13 mouse cellular contexts compared by ENCODE assay signal in the genomic region with DNA sequence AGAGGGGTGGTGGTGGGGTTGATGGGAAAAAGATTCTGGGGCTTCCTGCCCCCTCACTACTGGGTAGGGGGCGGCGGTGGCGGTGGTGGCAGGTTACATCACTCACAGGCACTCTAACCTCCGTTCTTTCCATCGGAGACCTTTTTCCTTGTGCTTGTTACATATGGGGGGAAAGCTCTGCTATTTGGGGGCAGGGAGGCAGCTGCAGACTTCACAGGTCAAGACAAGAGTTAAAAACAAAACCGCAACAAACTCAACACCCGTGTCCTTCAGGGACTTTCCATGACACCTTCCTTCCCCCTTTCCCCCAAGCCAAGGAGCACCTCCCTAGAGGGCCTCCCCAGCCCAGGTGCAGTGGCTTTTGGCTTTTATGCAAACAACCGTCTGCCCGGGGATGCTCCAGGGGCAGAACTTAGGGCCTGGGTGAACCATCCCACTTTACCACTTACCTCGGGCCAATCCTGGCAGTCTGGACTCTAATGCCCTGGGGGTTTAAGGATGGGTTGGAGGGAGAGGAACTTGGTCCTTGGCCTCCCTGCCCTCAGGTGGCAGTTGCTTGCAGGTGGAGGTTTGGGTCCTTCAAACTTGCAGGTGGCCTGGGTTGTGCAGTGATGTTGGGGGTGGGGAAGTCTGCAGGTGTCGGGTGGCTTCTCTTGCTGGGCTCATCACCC. TPM values are rescaled to one million over a fixed set of nuclear protein-coding genes. Genes with fewer than 3 reads are reported as not detected.
A peak's percentile ranks its signal among the peaks of the same experiment; 100 is the strongest.
DNase-seq lines count a peak whose midpoint lies in the region; ATAC-seq and TF ChIP-seq lines count a peak whose summit lies in the region.
"Had no signal": no experiment of that assay in that cellular context is flagged by ENCODE, and none has a peak within 500 bp of the region (broad histone marks: within the 10 kb centered on the region; RNA-seq: fewer than 3 reads in every experiment).

No protein-coding gene starts in this region.

- H3K27me3 ChIP-seq in heart, embryonic 12.5 days (replicated peaks): peaks cover 46% of the 10 kb centered on the region
- no peaks in the 10 kb centered on the region for H3K27me3 ChIP-seq in CH12.LX (replicated peaks)
- peaks cover 27% of the 10 kb centered on the region for H3K27me3 ChIP-seq in forebrain, embryonic 11.5 days (ENCODE audit: control insufficient read depth, insufficient read depth, low read length)

- H3K4me2 ChIP-seq in heart, embryonic 12.5 days: no peak overlapping the region
- H3K4me2 ChIP-seq in CH12.LX (ENCODE audit: insufficient read depth, low read depth, poor library complexity, severe bottlenecking): peak overlapping the region; percentile 79
- no peak overlapping the region for H3K4me2 ChIP-seq in forebrain, embryonic 11.5 days (ENCODE audit: low read depth, low read length, severe bottlenecking)

- ATAC-seq in heart, embryonic 12.5 days (ENCODE audit: insufficient number of reproducible peaks, low FRiP score): no peak
- ATAC-seq in neutrophil, adult 5-6 weeks (ENCODE audit: extremely low read depth, insufficient number of reproducible peaks, low FRiP score, poor library complexity, severe bottlenecking): peak; percentile 37
- ATAC-seq in forebrain, embryonic 11.5 days (replicated peaks; ENCODE audit: low FRiP score): no peak
- ATAC-seq in megakaryocyte, adult 5-6 weeks (ENCODE audit: poor library complexity, severe bottlenecking): no peak

- TF ChIP-seq POLR2A in CH12.LX (IDR thresholded peaks at IDR 0.05; ENCODE audit: low read depth, low read length): peak; percentile 25; the same call in 1 of the 2 replicates

- in situ Hi-C loops in CH12.LX (cut with MboI; ENCODE audit: low pct_ligation_motif_present, low pct_unique_long_range_greater_than_20kb, low sequenced_read_pairs): no loop called here

- 17% methylated on average over 11 of the region's 11 CpGs for WGBS in heart, embryonic 12.5 days
- WGBS in forebrain, embryonic 11.5 days: 19% methylated on average over 11 of the region's 11 CpGs

- peak; percentile 10 for TF ChIP-seq RAD21 in CH12.LX (IDR thresholded peaks at IDR 0.05; ENCODE audit: low read depth, low read length)

- no peak overlapping the region for H3K4me3 ChIP-seq in heart, embryonic 12.5 days
- H3K4me3 ChIP-seq in CH12.LX (replicated peaks in 1 of 3; ENCODE audit: low read depth in 2 of 3, low read length in 2 of 3, poor library complexity in 1 of 3): peak overlapping the region in 2 of 3 experiments; percentile 56 to 67
- no peak overlapping the region for H3K4me3 ChIP-seq in forebrain, embryonic 11.5 days (ENCODE audit: low read depth, low read length)
- H3K4me3 ChIP-seq: myocyte had no signal

- H3K27ac ChIP-seq in heart, embryonic 12.5 days (ENCODE audit: poor library complexity, severe bottlenecking): no peak overlapping the region
- peak overlapping the region; percentile 98 for H3K27ac ChIP-seq in CH12.LX (ENCODE audit: insufficient read depth, low read depth)
- H3K27ac ChIP-seq in forebrain, embryonic 11.5 days (ENCODE audit: low read depth, low read length): no peak overlapping the region

- TF ChIP-seq EP300 in CH12.LX (IDR thresholded peaks at IDR 0.05; ENCODE audit: low read length): peak; percentile 100

- H3K4me1 ChIP-seq in heart, embryonic 12.5 days (replicated peaks): peaks cover 4% of the 10 kb centered on the region; the same call in 1 of the 2 replicates
- peaks cover 35 to 71% of the 10 kb centered on the region in 2 experiments for H3K4me1 ChIP-seq in CH12.LX (ENCODE audit: control insufficient read depth in 1 of 2, insufficient read depth in 2 of 2)
- 0 out of 2 replicates have a peak, but pooled peaks cover 2% of the 10 kb centered on the region for H3K4me1 ChIP-seq in forebrain, embryonic 11.5 days (replicated peaks; ENCODE audit: control insufficient read depth, insufficient read depth, low read length)

- H3K9me3 ChIP-seq in heart, embryonic 12.5 days (replicated peaks): no peaks in the 10 kb centered on the region
- H3K9me3 ChIP-seq in CH12.LX (replicated peaks; ENCODE audit: low read length): peaks cover 5% of the 10 kb centered on the region
- H3K9me3 ChIP-seq in forebrain, embryonic 11.5 days (ENCODE audit: control insufficient read depth, low read length): no peaks in the 10 kb centered on the region

- H3K9ac ChIP-seq in heart, embryonic 12.5 days: no peak overlapping the region
- H3K9ac ChIP-seq in CH12.LX (ENCODE audit: insufficient read depth, low read depth): peak overlapping the region; percentile 93
- H3K9ac ChIP-seq in forebrain, embryonic 11.5 days (ENCODE audit: low read length): no peak overlapping the region

- peak; percentile 90 for DNase-seq in heart, adult 11 months
- peak; percentile 100 for DNase-seq in CH12.LX (ENCODE audit: extremely low read depth)
- peak; percentile 88 for DNase-seq in thymus, postnatal 0 days (ENCODE audit: low spot score)
- no peak for DNase-seq in ovary, postnatal 36 days (ENCODE audit: low spot score)
- no peak for DNase-seq in forebrain, embryonic 11.5 days (ENCODE audit: low spot score)
- DNase-seq: adrenal gland, postnatal 14 days; cerebellum, adult 11 months; embryo, embryonic 11 days; kidney, postnatal 4 days had no signal

- no peaks in the 10 kb centered on the region for H3K79me2 ChIP-seq in CH12.LX (replicated peaks; ENCODE audit: control insufficient read depth, extremely low read depth, insufficient read depth, poor library complexity, severe bottlenecking)

- dilution Hi-C loops in CH12.LX (cut with MboI; ENCODE audit: extremely low pct_ligation_motif_present, extremely low pct_unique_long_range_greater_than_20kb, low sequenced_read_pairs): no loop called here

- no peaks in the 10 kb centered on the region for H3K36me3 ChIP-seq in heart, embryonic 12.5 days
- peaks cover 20 to 30% of the 10 kb centered on the region in 2 experiments for H3K36me3 ChIP-seq in CH12.LX (replicated peaks in 1 of 2; ENCODE audit: control insufficient read depth in 1 of 2, insufficient read depth in 1 of 2, low read length in 1 of 2)
- no peaks in the 10 kb centered on the region for H3K36me3 ChIP-seq in forebrain, embryonic 11.5 days (ENCODE audit: control insufficient read depth, insufficient read depth, low read length)

- 0 out of 4 replicates have a peak, but pooled peaks of 1 of the 2 experiments have one; percentile 11 for TF ChIP-seq CTCF in CH12.LX (conservative IDR thresholded peaks at IDR 0.05 in 1 of 2, IDR thresholded peaks at IDR 0.05 in 1 of 2; ENCODE audit: low read depth in 2 of 2, low read length in 2 of 2)

TF ChIP-seq in CH12.LX, 34 proteins besides CTCF, POLR2A, EP300 and RAD21 (continues in another document):
- TF ChIP-seq USF1 (IDR thresholded peaks at IDR 0.05; ENCODE audit: low read depth, low read length): no peak
- peak; percentile 99 for TF ChIP-seq MAZ (IDR thresholded peaks at IDR 0.05; ENCODE audit: low read depth, low read length)
- peak; percentile 27 for TF ChIP-seq SMC3 (IDR thresholded peaks at IDR 0.05; ENCODE audit: low read depth, low read length)
- TF ChIP-seq JUND (conservative IDR thresholded peaks at IDR 0.05; ENCODE audit: low read depth, low read length): peak; percentile 90
- peak; percentile 76; the same call in 1 of the 2 replicates for TF ChIP-seq E2F4 (IDR thresholded peaks at IDR 0.05; ENCODE audit: insufficient replicate concordance, low read depth, low read length)
- no peak for TF ChIP-seq ZKSCAN1 (IDR thresholded peaks at IDR 0.05; ENCODE audit: borderline replicate concordance, low read depth, low read length)

RNA-seq across cellular contexts. Expression of gene Grb7, which starts 13.0 kb away (rescaled TPM):
- 1.2 and 2.1 TPM in 2 replicates for polyA plus RNA-seq in heart, embryonic 12.5 days (2016; fragmentation: Nextera tagmentation; extraction: Ambion mirVana)
- total RNA-seq in CH12.LX (2012; rRNA removed) (8.0 and 13.3 TPM in 2 replicates), CH12.LX (2014; rRNA removed) (3.0 and 4.5 TPM in 2 replicates)
- 9.9 and 11.5 TPM in 2 replicates for polyA plus RNA-seq in CH12.LX (2012; ENCODE audit: insufficient read length, low read depth)
- total RNA-seq in neutrophil, adult 5-6 weeks (2017): 0.98 and 1.7 TPM in 2 replicates
- 3.7 and 4.5 TPM in 2 replicates for polyA plus RNA-seq in thymus, postnatal 0 days (2015; fragmentation: Nextera tagmentation; extraction: Ambion mirVana)
- 1.8 and 1.9 TPM in 2 replicates for polyA plus RNA-seq in forebrain, embryonic 11.5 days (2014; fragmentation: Nextera tagmentation; extraction: Ambion mirVana)
- total RNA-seq in megakaryocyte, adult 5-6 weeks (2015): not detected in 2 replicates
- not detected in 2 replicates for total RNA-seq in megakaryocyte, adult 5-6 weeks (2017)
- polyA plus RNA-seq: myocyte had no signal

RNA-seq across cellular contexts. Expression of gene Mien1, which starts 20.4 kb away (rescaled TPM):
- 102 and 104 TPM in 2 replicates for polyA plus RNA-seq in heart, embryonic 12.5 days (2016; fragmentation: Nextera tagmentation; extraction: Ambion mirVana)
- total RNA-seq in CH12.LX (2012; rRNA removed) (129 and 136 TPM in 2 replicates), CH12.LX (2014; rRNA removed) (80.3 and 84.7 TPM in 2 replicates)
- 94.6 and 109 TPM in 2 replicates for polyA plus RNA-seq in CH12.LX (2012; ENCODE audit: insufficient read length, low read depth)
- total RNA-seq in neutrophil, adult 5-6 weeks (2017): 30.1 and 37.2 TPM in 2 replicates
- polyA plus RNA-seq in thymus, postnatal 0 days (2015; fragmentation: Nextera tagmentation; extraction: Ambion mirVana): 227 and 241 TPM in 2 replicates
- polyA plus RNA-seq in forebrain, embryonic 11.5 days (2014; fragmentation: Nextera tagmentation; extraction: Ambion mirVana): 111 and 112 TPM in 2 replicates
- 56.6 and 65.4 TPM in 2 replicates for total RNA-seq in megakaryocyte, adult 5-6 weeks (2015)
- 31.5 and 38.0 TPM in 2 replicates for total RNA-seq in megakaryocyte, adult 5-6 weeks (2017)

RNA-seq across cellular contexts. Expression of gene Erbb2, which starts 46.9 kb away (rescaled TPM):
- 66.7 and 67.1 TPM in 2 replicates for polyA plus RNA-seq in heart, embryonic 12.5 days (2016; fragmentation: Nextera tagmentation; extraction: Ambion mirVana)
- total RNA-seq in CH12.LX (2012; rRNA removed) (0.08 and 0.17 TPM in 2 replicates), CH12.LX (2014; rRNA removed) (not detected in 2 replicates)
- 0.06 TPM in 1 of 2 replicates, not detected in the other for polyA plus RNA-seq in CH12.LX (2012; ENCODE audit: insufficient read length, low read depth)
- total RNA-seq in neutrophil, adult 5-6 weeks (2017): 0.23 TPM in 1 of 2 replicates, not detected in the other
- 2.5 and 3.1 TPM in 2 replicates for polyA plus RNA-seq in thymus, postnatal 0 days (2015; fragmentation: Nextera tagmentation; extraction: Ambion mirVana)
- polyA plus RNA-seq in forebrain, embryonic 11.5 days (2014; fragmentation: Nextera tagmentation; extraction: Ambion mirVana): 19.7 and 23.2 TPM in 2 replicates
- not detected in 2 replicates for total RNA-seq in megakaryocyte, adult 5-6 weeks (2015)
- total RNA-seq in megakaryocyte, adult 5-6 weeks (2017): 0.28 TPM in 1 of 2 replicates, not detected in the other

RNA-seq across cellular contexts. Expression of gene Pgap3, which starts 58.9 kb away (rescaled TPM):
- polyA plus RNA-seq in heart, embryonic 12.5 days (2016; fragmentation: Nextera tagmentation; extraction: Ambion mirVana): 20.0 and 20.6 TPM in 2 replicates
- total RNA-seq in CH12.LX (2012; rRNA removed): 6.9 and 7.1 TPM in 2 replicates
- 2.4 and 3.3 TPM in 2 replicates for total RNA-seq in CH12.LX (2014; rRNA removed)
- polyA plus RNA-seq in CH12.LX (2012; ENCODE audit: insufficient read length, low read depth): 6.5 and 7.1 TPM in 2 replicates
- total RNA-seq in neutrophil, adult 5-6 weeks (2017): 1.6 and 3.1 TPM in 2 replicates
- 12.1 and 12.7 TPM in 2 replicates for polyA plus RNA-seq in thymus, postnatal 0 days (2015; fragmentation: Nextera tagmentation; extraction: Ambion mirVana)
- 9.0 and 9.2 TPM in 2 replicates for polyA plus RNA-seq in forebrain, embryonic 11.5 days (2014; fragmentation: Nextera tagmentation; extraction: Ambion mirVana)
- 2.1 and 3.3 TPM in 2 replicates for total RNA-seq in megakaryocyte, adult 5-6 weeks (2015)
- total RNA-seq in megakaryocyte, adult 5-6 weeks (2017): 2.2 and 2.7 TPM in 2 replicates

Comparison
In these comparisons a context has a peak if more than half of its experiments do, and no peak if none do; other contexts are left out.
1. DNase-seq: peak in heart, adult 11 months (single experiment), CH12.LX (single experiment) and thymus, postnatal 0 days (single experiment); none in ovary, postnatal 36 days (single experiment) and forebrain, embryonic 11.5 days (single experiment).
2. H3K4me3 ChIP-seq: peak in CH12.LX (2 of 3); none in heart, embryonic 12.5 days (single experiment) and forebrain, embryonic 11.5 days (single experiment).